Mouse (Mus musculus): ENCODE data around the gene Slc30a2. TPM values are rescaled to one million over a fixed set of nuclear protein-coding genes. Genes with fewer than 3 reads are reported as not detected.

Gene Slc30a2
- polyA plus RNA-seq, 1 experiment from 2014 or later: 0.07 TPM

- Histone ChIP-seq H3K36me3 (replicated peaks) (no peaks in the 10 kb centered on the region), H3K27ac (replicated peaks) (peak within 1 kb of the TSS; percentile 81), H3K4me3 (peak within 1 kb of the TSS; percentile 69), H3K4me1 (peaks cover 39% of the 10 kb centered on the region), H3K9me3 (peaks cover 4% of the 10 kb centered on the region; the same call in 1 of the 2 replicates), H3K27me3 (replicated peaks; ENCODE audit: low read depth, poor library complexity, severe bottlenecking) (no peaks in the 10 kb centered on the region)
- peak; percentile 92 for DNase-seq (ENCODE audit: low spot score)
- WGBS: 2% methylated on average over 31 of the region's 31 CpGs
Measured at GRCm38 (mm10) chr4:134395977-134396825, 53.2 kb downstream of the Slc30a2 start, which contains the start of gene Pafah2. Pafah2 (plus strand) TSS chr4:134396320.

- Histone ChIP-seq H3K36me3 (replicated peaks) (no peaks in the 10 kb centered on the region), H3K4me1 (peaks cover 48% of the 10 kb centered on the region), H3K9me3 (no peaks in the 10 kb centered on the region), H3K27me3 (replicated peaks; ENCODE audit: low read depth, poor library complexity, severe bottlenecking) (0 out of 2 replicates have a peak, but pooled peaks cover 3% of the 10 kb centered on the region), H3K4me3 (peak overlapping the region; percentile 69), H3K27ac (replicated peaks) (peak overlapping the region; percentile 81)
- WGBS: 31% methylated on average over 7 of the region's 7 CpGs
- DNase-seq (ENCODE audit: low spot score): peak; percentile 20
Measured at GRCm38 (mm10) chr4:134397121-134397520, 54.1 kb downstream of the Slc30a2 start.

DNA sequence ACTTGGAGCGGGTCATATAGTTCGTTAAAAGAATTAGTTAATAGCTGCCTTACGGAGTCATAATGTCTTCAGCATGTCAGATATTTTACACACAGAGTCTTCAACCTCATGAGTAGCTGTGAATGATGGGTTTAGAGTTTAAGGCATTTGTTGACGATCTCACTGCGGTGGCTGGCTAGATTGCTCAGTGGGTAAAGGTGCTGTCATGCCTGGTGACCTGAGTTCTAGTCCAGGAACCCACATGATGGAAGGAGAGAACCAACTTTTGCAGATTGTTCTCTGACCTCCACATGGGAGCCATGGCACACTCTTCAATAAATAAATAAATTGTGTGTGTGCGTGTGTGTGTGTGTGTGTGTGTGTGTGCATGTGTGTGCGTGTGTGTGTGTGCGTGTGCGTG is 54.8 kb downstream of the Slc30a2 start:
- H3K9me3 ChIP-seq: no peaks in the 10 kb centered on the region
- no peak overlapping the region for H3K4me3 ChIP-seq
- no peak for DNase-seq (ENCODE audit: low spot score)
- H3K27me3 ChIP-seq (replicated peaks; ENCODE audit: low read depth, poor library complexity, severe bottlenecking): 0 out of 2 replicates have a peak, but pooled peaks cover 8% of the 10 kb centered on the region
- 87% methylated on average over 9 of the region's 9 CpGs for WGBS
- H3K36me3 ChIP-seq (replicated peaks): no peaks in the 10 kb centered on the region
- no peak overlapping the region for H3K27ac ChIP-seq (replicated peaks)
- H3K4me1 ChIP-seq: peaks cover 47% of the 10 kb centered on the region

DNA sequence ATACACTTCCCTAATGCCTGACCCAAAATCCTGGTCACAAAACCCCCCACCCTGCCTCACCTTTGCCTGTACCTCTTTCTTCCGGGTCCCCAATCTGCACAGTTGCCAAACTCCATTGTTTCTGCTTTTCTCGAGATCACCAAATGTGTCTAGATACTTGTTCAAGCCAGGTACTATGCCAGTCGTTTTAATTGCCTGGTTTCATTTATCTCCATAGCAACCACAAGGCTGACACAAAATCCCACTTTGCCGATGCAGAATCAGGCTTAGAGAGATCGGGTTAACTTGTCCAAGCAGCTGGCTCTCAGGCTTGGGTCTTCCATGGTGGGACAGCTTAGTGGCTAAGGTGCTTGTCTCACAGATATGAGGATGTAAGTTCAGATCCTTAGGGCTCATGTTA is 57.2 kb downstream of the Slc30a2 start:
- DNase-seq (ENCODE audit: low spot score): no peak
- Histone ChIP-seq H3K27ac (replicated peaks) (no peak overlapping the region), H3K4me3 (0 out of 2 replicates have a peak overlapping the region, but pooled peaks have one; percentile 57), H3K4me1 (peaks cover 49% of the 10 kb centered on the region), H3K27me3 (replicated peaks; ENCODE audit: low read depth, poor library complexity, severe bottlenecking) (0 out of 2 replicates have a peak, but pooled peaks cover 12% of the 10 kb centered on the region), H3K9me3 (no peaks in the 10 kb centered on the region), H3K36me3 (replicated peaks) (no peaks in the 10 kb centered on the region)
- 37% methylated on average over 5 of the region's 5 CpGs for WGBS

DNA sequence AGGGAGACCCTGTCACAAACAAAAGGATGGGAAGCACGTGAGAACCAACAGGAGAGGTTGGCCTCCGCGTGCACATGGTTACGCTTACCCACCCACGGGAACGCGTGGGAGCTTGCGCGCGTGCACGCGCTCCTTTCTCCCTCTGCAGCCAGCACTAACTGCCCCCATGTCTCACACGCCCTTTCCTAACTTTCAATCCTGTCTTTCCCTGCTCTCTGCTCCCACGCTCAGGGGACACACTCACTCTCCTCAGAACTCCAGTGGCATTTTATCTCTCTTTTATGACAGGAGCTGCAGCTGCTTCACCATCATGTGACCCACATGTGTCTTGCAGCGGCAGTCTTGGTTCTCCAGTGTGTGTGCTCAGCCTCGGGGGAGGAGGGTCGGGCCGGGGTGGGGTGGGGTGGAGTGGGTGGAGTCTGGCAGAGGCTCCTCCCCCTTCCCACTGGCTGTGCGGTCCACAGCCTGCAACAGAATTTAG is 58.2 kb downstream of the Slc30a2 start:
- peaks cover 49% of the 10 kb centered on the region for H3K4me1 ChIP-seq
- peak overlapping the region; percentile 74 for H3K27ac ChIP-seq (replicated peaks)
- 0 out of 2 replicates have a peak, but pooled peaks cover 12% of the 10 kb centered on the region for H3K27me3 ChIP-seq (replicated peaks; ENCODE audit: low read depth, poor library complexity, severe bottlenecking)
- no peaks in the 10 kb centered on the region for H3K36me3 ChIP-seq (replicated peaks)
- peak; percentile 82 for DNase-seq (ENCODE audit: low spot score)
- 8% methylated on average over 19 of the region's 19 CpGs for WGBS
- peak overlapping the region; percentile 57 for H3K4me3 ChIP-seq
- H3K9me3 ChIP-seq: no peaks in the 10 kb centered on the region

GRCm38 (mm10) chr4:134401856-134402570 is 59.0 kb downstream of the Slc30a2 start:
- peak overlapping the region; percentile 57 for H3K4me3 ChIP-seq
- 68% methylated on average over 16 of the region's 16 CpGs for WGBS

DNA sequence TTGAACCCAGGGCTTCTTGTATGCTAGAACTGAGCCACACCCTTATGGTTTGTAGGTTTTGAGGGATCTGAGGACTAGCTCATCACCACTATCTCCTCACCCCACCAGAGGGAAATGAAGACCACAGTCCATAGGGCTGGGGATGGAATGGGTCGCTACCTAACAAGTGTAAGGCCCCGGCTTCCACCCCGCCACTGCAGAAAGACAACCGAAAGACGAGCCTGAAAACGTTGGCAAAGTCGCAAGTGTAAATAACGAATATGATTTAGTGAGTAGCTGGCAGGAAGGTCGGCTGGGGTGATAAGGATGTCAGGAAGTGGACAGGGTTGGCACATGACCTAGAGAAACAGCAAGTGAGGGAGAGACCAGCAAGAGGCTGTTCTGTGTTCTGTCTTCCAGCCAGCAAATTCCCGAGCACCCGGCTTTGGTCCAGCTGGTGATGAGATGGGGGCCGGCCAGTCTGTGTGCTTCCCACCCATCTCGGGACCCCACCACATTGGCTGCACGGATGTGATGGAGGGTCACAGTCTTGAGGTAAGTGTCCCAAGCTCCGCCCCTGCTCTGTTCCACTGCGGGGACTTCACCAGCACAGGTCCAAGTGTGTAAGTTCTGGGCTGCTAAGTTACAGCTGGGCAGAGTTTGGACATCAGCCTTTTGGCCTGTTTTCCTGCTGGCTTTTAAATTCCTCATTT is 59.7 kb downstream of the Slc30a2 start:
- DNase-seq (ENCODE audit: low spot score): no peak
- Histone ChIP-seq H3K36me3 (replicated peaks) (no peaks in the 10 kb centered on the region), H3K9me3 (no peaks in the 10 kb centered on the region), H3K4me3 (no peak overlapping the region), H3K4me1 (peaks cover 36% of the 10 kb centered on the region), H3K27ac (replicated peaks) (no peak overlapping the region), H3K27me3 (replicated peaks; ENCODE audit: low read depth, poor library complexity, severe bottlenecking) (0 out of 2 replicates have a peak, but pooled peaks cover 12% of the 10 kb centered on the region)
- 84% methylated on average over 16 of the region's 16 CpGs for WGBS

More at GRCm38 (mm10) chr4:134401856-134402570, 59.0 kb downstream of the Slc30a2 start:
- peak; percentile 12 for DNase-seq (ENCODE audit: low spot score)
- Histone ChIP-seq H3K4me1 (peaks cover 42% of the 10 kb centered on the region), H3K9me3 (no peaks in the 10 kb centered on the region), H3K36me3 (replicated peaks) (no peaks in the 10 kb centered on the region), H3K27me3 (replicated peaks; ENCODE audit: low read depth, poor library complexity, severe bottlenecking) (0 out of 2 replicates have a peak, but pooled peaks cover 12% of the 10 kb centered on the region), H3K27ac (replicated peaks) (peak overlapping the region; percentile 24; the same call in 1 of the 2 replicates)

DNA sequence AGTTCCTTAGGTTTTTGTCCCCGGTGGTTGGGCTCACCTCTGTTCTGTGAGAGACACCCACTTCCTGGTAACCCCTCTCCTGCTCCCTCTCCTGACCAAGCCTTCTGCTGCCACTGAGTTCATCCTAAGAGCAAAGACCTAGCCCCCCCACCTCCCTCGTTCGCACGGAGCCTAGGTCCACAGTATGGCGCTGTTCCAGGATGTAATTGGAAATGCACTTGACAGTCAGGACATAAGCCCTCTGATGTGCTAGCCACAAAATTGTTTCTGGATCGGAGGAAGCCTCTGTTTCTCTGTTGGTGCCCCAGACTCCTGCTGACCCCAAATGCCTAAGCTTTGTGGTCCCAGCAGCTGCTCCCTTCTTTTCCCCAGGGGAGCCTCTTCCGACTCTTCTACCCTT is 60.7 kb downstream of the Slc30a2 start:
- H3K4me3 ChIP-seq: no peak overlapping the region
- H3K27me3 ChIP-seq (replicated peaks; ENCODE audit: low read depth, poor library complexity, severe bottlenecking): 0 out of 2 replicates have a peak, but pooled peaks cover 12% of the 10 kb centered on the region
- no peaks in the 10 kb centered on the region for H3K36me3 ChIP-seq (replicated peaks)
- H3K9me3 ChIP-seq: no peaks in the 10 kb centered on the region
- no peak for DNase-seq (ENCODE audit: low spot score)
- H3K4me1 ChIP-seq: peaks cover 41% of the 10 kb centered on the region
- 66% methylated on average over 7 of the region's 7 CpGs for WGBS
- H3K27ac ChIP-seq (replicated peaks): no peak overlapping the region

Other genes starting within 250 kb of the Slc30a2 start
- 3.5 and 4.5 TPM in 2 replicates for gene Cd52, start 248.1 kb upstream of the Slc30a2 start, polyA plus RNA-seq (2016; fragmentation: Nextera tagmentation; extraction: Ambion mirVana)
- 4.5 and 7.1 TPM in 2 replicates for gene Ubxn11, start 240.6 kb upstream of the Slc30a2 start, polyA plus RNA-seq (2016; fragmentation: Nextera tagmentation; extraction: Ambion mirVana)
- gene Sh3bgrl3, start 214.4 kb upstream of the Slc30a2 start, polyA plus RNA-seq (2016; fragmentation: Nextera tagmentation; extraction: Ambion mirVana): 300 and 316 TPM in 2 replicates
- 32.3 and 33.2 TPM in 2 replicates for gene Cep85, start 156.1 kb upstream of the Slc30a2 start, polyA plus RNA-seq (2016; fragmentation: Nextera tagmentation; extraction: Ambion mirVana)
- gene Gm7534, start 140.2 kb upstream of the Slc30a2 start, polyA plus RNA-seq (2016; fragmentation: Nextera tagmentation; extraction: Ambion mirVana): 0.06 and 0.07 TPM in 2 replicates
- gene Catsper4, start 115.8 kb upstream of the Slc30a2 start, polyA plus RNA-seq (2016; fragmentation: Nextera tagmentation; extraction: Ambion mirVana): not detected in 2 replicates
- gene Cnksr1, start 104.8 kb upstream of the Slc30a2 start, polyA plus RNA-seq (2016; fragmentation: Nextera tagmentation; extraction: Ambion mirVana): 2.6 and 3.4 TPM in 2 replicates
- gene E130218I03Rik, start 99.5 kb upstream of the Slc30a2 start, polyA plus RNA-seq (2016; fragmentation: Nextera tagmentation; extraction: Ambion mirVana): 0.32 and 1.1 TPM in 2 replicates
- gene Zfp593, start 97.6 kb upstream of the Slc30a2 start, polyA plus RNA-seq (2016; fragmentation: Nextera tagmentation; extraction: Ambion mirVana): 21.0 and 21.8 TPM in 2 replicates
- gene Gm30191, start 96.2 kb upstream of the Slc30a2 start, polyA plus RNA-seq (2016; fragmentation: Nextera tagmentation; extraction: Ambion mirVana): not detected in 2 replicates
- gene Grrp1, start 89.1 kb upstream of the Slc30a2 start, polyA plus RNA-seq (2016; fragmentation: Nextera tagmentation; extraction: Ambion mirVana): 7.4 and 7.9 TPM in 2 replicates
- 19.2 and 24.3 TPM in 2 replicates for gene Pdik1l, start 55.3 kb upstream of the Slc30a2 start, polyA plus RNA-seq (2016; fragmentation: Nextera tagmentation; extraction: Ambion mirVana)
- gene Trim63, start 28.1 kb upstream of the Slc30a2 start, polyA plus RNA-seq (2016; fragmentation: Nextera tagmentation; extraction: Ambion mirVana): 0.31 and 0.34 TPM in 2 replicates
- gene Extl1, start 40.7 kb downstream of the Slc30a2 start, polyA plus RNA-seq (2016; fragmentation: Nextera tagmentation; extraction: Ambion mirVana): 0.25 and 0.66 TPM in 2 replicates
- 7.0 and 8.3 TPM in 2 replicates for gene Pafah2, start 53.1 kb downstream of the Slc30a2 start, polyA plus RNA-seq (2016; fragmentation: Nextera tagmentation; extraction: Ambion mirVana)
- 2,394 and 2,556 TPM in 2 replicates for gene Stmn1, start 125.1 kb downstream of the Slc30a2 start, polyA plus RNA-seq (2016; fragmentation: Nextera tagmentation; extraction: Ambion mirVana)
- 1.2 and 2.1 TPM in 2 replicates for gene Paqr7, start 153.5 kb downstream of the Slc30a2 start, polyA plus RNA-seq (2016; fragmentation: Nextera tagmentation; extraction: Ambion mirVana)
- 28.2 and 28.6 TPM in 2 replicates for gene Aunip, start 167.8 kb downstream of the Slc30a2 start, polyA plus RNA-seq (2016; fragmentation: Nextera tagmentation; extraction: Ambion mirVana)
- 107 and 114 TPM in 2 replicates for gene Mtfr1l, start 192.2 kb downstream of the Slc30a2 start, polyA plus RNA-seq (2016; fragmentation: Nextera tagmentation; extraction: Ambion mirVana)
- gene Selenon, start 209.0 kb downstream of the Slc30a2 start, polyA plus RNA-seq (2016; fragmentation: Nextera tagmentation; extraction: Ambion mirVana): 9.5 and 9.7 TPM in 2 replicates

All from embryonic facial prominence, embryonic 10.5 days (tissue).